Mouse (Mus musculus): ENCODE data around the gene Tomm20.
"Not testable (repeated sequence)": the region's sequence is repeated elsewhere in the genome, so short reads cannot be mapped to it uniquely, and the experiment has no call there.

Gene Tomm20

GRCm38 (mm10) chr8:126919255-126919654, 26.4 kb downstream of the Tomm20 start:
- DNase-seq (ENCODE audit: low spot score in 2 of 2) = no peak

- DNase-seq (ENCODE audit: low spot score in 2 of 2) = no peak
Observed at GRCm38 (mm10) chr8:126918356-126918755, 27.3 kb downstream of the Tomm20 start.

- DNase-seq (ENCODE audit: low spot score in 2 of 2) = no peak
Observed at GRCm38 (mm10) chr8:126917179-126917905, 28.3 kb downstream of the Tomm20 start.

GRCm38 (mm10) chr8:126916611-126917010, 29.0 kb downstream of the Tomm20 start:
- no peak for DNase-seq (ENCODE audit: low spot score in 2 of 2)

- DNase-seq (ENCODE audit: low spot score in 2 of 2) = no peak
Observed at GRCm38 (mm10) chr8:126914609-126915375, 30.9 kb downstream of the Tomm20 start.

- not testable (repeated sequence) for DNase-seq (ENCODE audit: low spot score in 2 of 2)
Observed at GRCm38 (mm10) chr8:126914107-126914490, 31.5 kb downstream of the Tomm20 start.

GRCm38 (mm10) chr8:126913241-126914106, 32.2 kb downstream of the Tomm20 start:
- DNase-seq (ENCODE audit: low spot score in 2 of 2) = no peak

GRCm38 (mm10) chr8:126909371-126909802, 36.3 kb downstream of the Tomm20 start:
- no peak for DNase-seq (ENCODE audit: low spot score in 2 of 2)

- no peak for DNase-seq (ENCODE audit: low spot score in 2 of 2)
Observed at GRCm38 (mm10) chr8:126908805-126909204, 36.8 kb downstream of the Tomm20 start.

- no peak for DNase-seq (ENCODE audit: low spot score in 2 of 2)
Observed at GRCm38 (mm10) chr8:126907968-126908367, 37.7 kb downstream of the Tomm20 start.

GRCm38 (mm10) chr8:126907374-126907773, 38.3 kb downstream of the Tomm20 start:
- DNase-seq (ENCODE audit: low spot score in 2 of 2) = peak in 1 of 2 experiments; percentile 56

GRCm38 (mm10) chr8:126905387-126905786, 40.3 kb downstream of the Tomm20 start:
- DNase-seq (ENCODE audit: low spot score in 2 of 2) = no peak

GRCm38 (mm10) chr8:126903927-126904326, 41.7 kb downstream of the Tomm20 start:
- DNase-seq (ENCODE audit: low spot score in 2 of 2) = no peak

- no peak for DNase-seq (ENCODE audit: low spot score in 2 of 2)
Observed at GRCm38 (mm10) chr8:126903224-126903895, 42.3 kb downstream of the Tomm20 start.

- no peak for DNase-seq (ENCODE audit: low spot score in 2 of 2)
Observed at GRCm38 (mm10) chr8:126901612-126902011, 44.0 kb downstream of the Tomm20 start.

GRCm38 (mm10) chr8:126901049-126901448, 44.6 kb downstream of the Tomm20 start:
- no peak for DNase-seq (ENCODE audit: low spot score in 2 of 2)

- peak; percentile 49 to 79 for DNase-seq (ENCODE audit: low spot score in 2 of 2)
Observed at GRCm38 (mm10) chr8:126895133-126895532, 50.5 kb downstream of the Tomm20 start.

- no peak for DNase-seq (ENCODE audit: low spot score in 2 of 2)
Observed at GRCm38 (mm10) chr8:126887639-126888006, 58.0 kb downstream of the Tomm20 start.

- DNase-seq (ENCODE audit: low spot score in 2 of 2) = peak in 1 of 2 experiments; percentile 25
Observed at GRCm38 (mm10) chr8:126886741-126887638, 58.7 kb downstream of the Tomm20 start.
